Mouse (Mus musculus): ENCODE data around the gene Zfc3h1.

DNA sequence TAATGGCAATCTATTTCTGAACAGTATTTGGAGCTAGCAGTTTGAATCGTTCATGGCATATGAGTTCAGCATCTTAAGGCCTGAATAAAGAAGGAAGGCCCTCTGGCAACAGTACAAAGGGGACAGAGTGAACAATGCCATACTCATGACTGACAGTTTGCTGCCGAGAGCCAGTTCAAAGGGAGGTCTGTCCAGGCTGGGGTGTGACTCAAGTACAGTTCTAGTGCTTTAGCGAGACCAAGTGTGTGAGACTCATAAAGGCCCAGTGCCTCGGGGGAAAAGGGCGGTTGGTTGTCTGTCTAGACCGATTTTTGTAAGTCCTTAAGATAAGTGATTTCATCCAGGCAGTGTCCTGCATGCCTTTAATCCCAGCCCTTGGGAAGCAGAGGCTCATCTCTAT, 30.2 kb upstream of the Zfc3h1 start:
- no peak for TF ChIP-seq GATA1 (IDR thresholded peaks at IDR 0.05; ENCODE audit: borderline replicate concordance, low read length)
- no peak for TF ChIP-seq FLI1 (IDR thresholded peaks at IDR 0.05; ENCODE audit: low read length)
